Mouse (Mus musculus) stomach, embryonic 14.5 days (tissue): ENCODE data around the gene Sema4c. TPM values are rescaled to one million over a fixed set of nuclear protein-coding genes. Genes with fewer than 3 reads are reported as not detected.
A peak's percentile ranks its signal among the peaks of the same experiment; 100 is the strongest.

Experiments used
- ATAC-seq: fragments of 200-750 bp; cut with Nextera tagmentation; 2 replicates; pipeline ENCODE4 v1.8.0; 2017; ENCODE audit warnings: low read depth, moderate TSS enrichment; ENCODE audit not compliant: insufficient number of reproducible peaks, insufficient read depth, low FRiP score
- H3K27ac ChIP-seq: fragments of 300-500 bp; sonication (generic); 2 replicates; pipeline ENCODE4 v1.5.1; 2014; ENCODE audit warnings: mild to moderate bottlenecking, low read length, moderate library complexity, mixed read lengths
- H3K27me3 ChIP-seq: fragments of 300-500 bp; sonication (generic); 2 replicates; pipeline ENCODE4 v1.6.1; 2014; ENCODE audit warnings: low read length, control low read depth, mixed read lengths; ENCODE audit not compliant: control insufficient read depth, insufficient read depth
- H3K36me3 ChIP-seq: fragments of 300-500 bp; sonication (generic); 2 replicates; pipeline ENCODE4 v1.6.1; 2014; ENCODE audit warnings: mild to moderate bottlenecking, control low read depth, low read length, moderate library complexity, mixed read lengths; ENCODE audit not compliant: control insufficient read depth, insufficient read depth
- H3K4me1 ChIP-seq: fragments of 300-500 bp; sonication (generic); 2 replicates; pipeline ENCODE4 v1.6.1; 2014; ENCODE audit warnings: low read length, control low read depth, mixed read lengths; ENCODE audit not compliant: control insufficient read depth, insufficient read depth
- H3K4me2 ChIP-seq: fragments of 300-500 bp; sonication (generic); replicated peaks from 2 replicates; pipeline ENCODE4 v1.6.1; 2014; ENCODE audit warnings: low read depth, low read length, control low read depth
- H3K4me3 ChIP-seq: fragments of 300-500 bp; sonication (generic); 2 replicates; pipeline ENCODE4 v1.5.1; 2014; ENCODE audit warnings: low read depth, low read length, control low read depth
- H3K9ac ChIP-seq: fragments of 300-500 bp; sonication (generic); replicated peaks from 2 replicates; pipeline ENCODE4 v1.6.1; 2014; ENCODE audit warnings: low read depth, mild to moderate bottlenecking, control low read depth, low read length, moderate library complexity, mixed read lengths
- H3K9me3 ChIP-seq: fragments of 300-500 bp; sonication (generic); 2 replicates; pipeline ENCODE4 v1.6.1; 2016; ENCODE audit warnings: low read depth, low read length, control low read depth; ENCODE audit not compliant: control insufficient read depth
- WGBS: fragments of 180-500 bp; shearing (Covaris S2); extraction: QIAGEN DNeasy Blood & Tissue Kit; methylation state at CpG from one replicate; pipeline ENCODE4 v1.1.7; 2014; 5-methylcytosine and 5-hydroxymethylcytosine counted together
- polyA plus RNA-seq: library from polyadenylated mRNA; unstranded; fragments of >200 nt; fragmentation: Nextera tagmentation; extraction: Ambion mirVana; gene quantifications from 2 replicates; pipeline ENCODE4 v1.2.1, GENCODE M21; 2014

The Sema4c gene
- 4.2 and 4.3 TPM in 2 replicates for polyA plus RNA-seq

- Histone ChIP-seq H3K27me3 (no peaks in the 10 kb centered on the region), H3K9ac (peak within 1 kb of the TSS; percentile 96), H3K4me2 (peak within 1 kb of the TSS; percentile 82), H3K27ac (peak within 1 kb of the TSS; percentile 99), H3K36me3 (peaks cover 22% of the 10 kb centered on the region), H3K4me1 (peaks cover 31% of the 10 kb centered on the region), H3K9me3 (no peaks in the 10 kb centered on the region), H3K4me3 (peak within 1 kb of the TSS; percentile 91)
- ATAC-seq, result peak; percentile 68
- WGBS, result 2% methylated on average over 67 of the region's 69 CpGs
These were observed at the start of gene Sema4c for GRCm38 (mm10) chr1:36558031-36558993. Gene Sema4c, minus strand, starts transcription at chr1:36558349.

DNA sequence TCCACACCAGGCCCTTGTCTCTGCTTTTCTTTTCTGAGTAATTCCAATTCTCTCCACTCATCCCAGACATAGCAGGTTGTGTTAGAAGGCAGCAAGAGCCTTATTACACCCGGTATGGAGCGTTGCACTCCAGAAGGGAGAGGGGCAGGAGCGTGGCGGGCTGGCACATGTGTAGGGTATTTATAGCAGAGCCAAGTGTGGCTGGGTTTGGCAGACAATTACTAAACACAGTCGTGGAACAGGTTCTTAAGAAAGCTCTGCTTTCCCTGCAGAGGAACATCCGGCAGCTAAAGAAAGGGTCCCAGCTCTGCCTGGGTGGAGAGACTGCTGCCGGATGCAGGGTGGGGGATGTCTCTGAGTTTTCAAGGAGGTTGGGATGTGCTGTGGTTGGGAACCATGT, 48.8 kb upstream of the Sema4c start:
- Histone ChIP-seq H3K4me1 (peaks cover 18% of the 10 kb centered on the region; the same call in 1 of the 2 replicates), H3K4me2 (no peak overlapping the region), H3K9ac (no peak overlapping the region), H3K4me3 (no peak overlapping the region), H3K27ac (peak overlapping the region; percentile 44; the same call in 1 of the 2 replicates), H3K27me3 (no peaks in the 10 kb centered on the region), H3K9me3 (no peaks in the 10 kb centered on the region), H3K36me3 (no peaks in the 10 kb centered on the region)
- WGBS, result 67% methylated on average over 7 of the region's 7 CpGs
- ATAC-seq, result no peak; the same call in 1 of the 2 replicates

- H3K9me3 ChIP-seq, result no peaks in the 10 kb centered on the region
- H3K4me1 ChIP-seq, result peaks cover 18% of the 10 kb centered on the region; the same call in 1 of the 2 replicates
- peak overlapping the region; percentile 68; the same call in 1 of the 2 replicates for H3K27ac ChIP-seq
- no peak for ATAC-seq
- no peak overlapping the region for H3K4me3 ChIP-seq
- WGBS, result 77% methylated on average over 12 of the region's 12 CpGs
- H3K27me3 ChIP-seq, result no peaks in the 10 kb centered on the region
- no peak overlapping the region for H3K9ac ChIP-seq
- no peaks in the 10 kb centered on the region for H3K36me3 ChIP-seq
- no peak overlapping the region for H3K4me2 ChIP-seq
These were observed 46.4 kb upstream of the Sema4c start for GRCm38 (mm10) chr1:36604254-36605156.

GRCm38 (mm10) chr1:36603361-36603760, 45.2 kb upstream of the Sema4c start:
- H3K4me3 ChIP-seq, result no peak overlapping the region
- H3K9ac ChIP-seq, result no peak overlapping the region
- H3K36me3 ChIP-seq, result no peaks in the 10 kb centered on the region
- no peaks in the 10 kb centered on the region for H3K9me3 ChIP-seq
- H3K4me1 ChIP-seq, result peaks cover 18% of the 10 kb centered on the region; the same call in 1 of the 2 replicates
- peak; percentile 29; the same call in 1 of the 2 replicates for ATAC-seq
- H3K27ac ChIP-seq, result peak overlapping the region; percentile 68; the same call in 1 of the 2 replicates
- H3K4me2 ChIP-seq, result no peak overlapping the region
- WGBS, result 52% methylated on average over 9 of the region's 9 CpGs
- no peaks in the 10 kb centered on the region for H3K27me3 ChIP-seq

DNA sequence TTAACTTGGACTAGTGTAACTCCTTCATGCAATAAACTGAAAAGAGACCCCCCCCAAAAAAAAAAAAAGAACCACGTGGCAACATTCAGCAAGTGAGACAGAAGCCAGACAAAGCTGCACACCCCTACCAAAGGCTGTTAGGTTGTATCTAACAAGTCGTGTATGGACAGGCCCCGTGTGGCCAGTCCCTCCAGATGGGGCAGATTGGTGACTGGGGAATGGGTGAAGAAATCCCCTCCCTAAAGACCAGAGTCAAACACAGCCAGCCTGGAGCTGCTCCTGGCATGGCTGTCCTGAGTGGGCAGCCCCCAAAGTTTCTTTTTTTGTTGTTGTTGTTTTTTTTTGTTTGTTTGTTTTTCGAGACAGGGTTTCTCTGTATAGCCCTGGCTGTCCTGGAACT, 44.1 kb upstream of the Sema4c start:
- no peak for ATAC-seq
- Histone ChIP-seq H3K27ac (no peak overlapping the region), H3K4me3 (no peak overlapping the region), H3K36me3 (no peaks in the 10 kb centered on the region), H3K9ac (no peak overlapping the region), H3K9me3 (no peaks in the 10 kb centered on the region), H3K27me3 (no peaks in the 10 kb centered on the region), H3K4me2 (no peak overlapping the region), H3K4me1 (peaks cover 14% of the 10 kb centered on the region; the same call in 1 of the 2 replicates)
- WGBS, result 55% methylated on average over 4 of the region's 4 CpGs

- no peak overlapping the region for H3K27ac ChIP-seq
- H3K4me2 ChIP-seq, result no peak overlapping the region
- no peak overlapping the region for H3K4me3 ChIP-seq
- no peaks in the 10 kb centered on the region for H3K27me3 ChIP-seq
- H3K4me1 ChIP-seq, result peaks cover 18% of the 10 kb centered on the region
- WGBS, result 67% methylated on average over 2 of the region's 2 CpGs
- no peaks in the 10 kb centered on the region for H3K36me3 ChIP-seq
- no peak for ATAC-seq
- H3K9ac ChIP-seq, result no peak overlapping the region
- H3K9me3 ChIP-seq, result no peaks in the 10 kb centered on the region
These were observed 40.3 kb upstream of the Sema4c start for GRCm38 (mm10) chr1:36598411-36598810.

GRCm38 (mm10) chr1:36596114-36596513, 38.0 kb upstream of the Sema4c start:
- Histone ChIP-seq H3K4me2 (no peak overlapping the region), H3K36me3 (no peaks in the 10 kb centered on the region), H3K27ac (peak overlapping the region; percentile 71; the same call in 1 of the 2 replicates), H3K9ac (no peak overlapping the region), H3K4me3 (no peak overlapping the region), H3K4me1 (peaks cover 13% of the 10 kb centered on the region), H3K27me3 (no peaks in the 10 kb centered on the region), H3K9me3 (no peaks in the 10 kb centered on the region)
- 47% methylated on average over 4 of the region's 4 CpGs for WGBS
- peak; percentile 64; the same call in 1 of the 2 replicates for ATAC-seq
